Mouse (Mus musculus) myocyte (in vitro differentiated cells): Measurements from ENCODE around the gene Snrnp70. TPM values are rescaled to one million over a fixed set of nuclear protein-coding genes. Genes with fewer than 3 reads are reported as not detected.
A peak's percentile ranks its signal among the peaks of the same experiment; 100 is the strongest.

Experiments
- H3K27me3 ChIP-seq: one replicate; pipeline ENCODE4 v1.6.1; 2011; ENCODE audit not compliant: control insufficient read depth, insufficient read depth, insufficient read length
- H3K36me3 ChIP-seq: one replicate; pipeline ENCODE4 v1.6.1; 2011; ENCODE audit not compliant: control insufficient read depth, insufficient read depth
- H3K4me2 ChIP-seq: one replicate; pipeline ENCODE4 v1.6.1; 2011; ENCODE audit warnings: low read depth, control low read depth
- H3K4me3 ChIP-seq: one replicate; pipeline ENCODE4 v1.5.1; 2011; ENCODE audit warnings: mild to moderate bottlenecking, control low read depth, moderate library complexity
- H3K79me2 ChIP-seq: one replicate; pipeline ENCODE4 v1.6.1; 2011; ENCODE audit not compliant: control insufficient read depth, insufficient read depth
- H3ac ChIP-seq: one replicate; pipeline ENCODE4 v1.6.1; 2011; ENCODE audit not compliant: control insufficient read depth, insufficient read length
- CEBPB ChIP-seq: IDR thresholded peaks from 2 replicates; pipeline ENCODE4 v1.6.1; 2011; ENCODE audit warnings: mild to moderate bottlenecking, moderate library complexity; ENCODE audit not compliant: poor library complexity, insufficient read depth, severe bottlenecking
- E2F4 ChIP-seq: IDR thresholded peaks from one replicate; pipeline ENCODE4 v1.6.1; 2011; ENCODE audit warnings: mild to moderate bottlenecking, control low read depth, moderate library complexity; ENCODE audit not compliant: insufficient read depth
- MAX ChIP-seq: IDR thresholded peaks from one replicate; pipeline ENCODE4 v1.6.1; 2011; ENCODE audit warnings: low read depth, mild to moderate bottlenecking, control low read depth
- MYOD1 ChIP-seq, 3 experiments: IDR thresholded peaks; one replicate each; pipeline ENCODE4 v1.6.1; 2011; ENCODE audit warnings: control low read depth in 2 of 3, low read depth in 2 of 3, mild to moderate bottlenecking in 2 of 3, moderate library complexity in 1 of 3; ENCODE audit not compliant: insufficient read length in 2 of 3, control insufficient read depth in 1 of 3
- MYOG ChIP-seq, 3 experiments: IDR thresholded peaks; one replicate each; pipeline ENCODE4 v1.6.1; 2011; ENCODE audit warnings: control low read depth in 2 of 3, low read depth in 2 of 3, mild to moderate bottlenecking in 2 of 3; ENCODE audit not compliant: insufficient read length in 2 of 3, control insufficient read depth in 1 of 3, insufficient read depth in 1 of 3
- POLR2A ChIP-seq: IDR thresholded peaks from one replicate; pipeline ENCODE4 v1.6.1; 2011; ENCODE audit warnings: low read depth, mild to moderate bottlenecking, control low read depth, moderate library complexity; ENCODE audit not compliant: insufficient read length
- POLR2AphosphoS2 ChIP-seq: IDR thresholded peaks from one replicate; pipeline ENCODE4 v1.6.1; 2011; ENCODE audit warnings: low read depth, control low read depth; ENCODE audit not compliant: insufficient read length
- REST ChIP-seq: IDR thresholded peaks from one replicate; pipeline ENCODE4 v1.6.1; 2011; ENCODE audit warnings: mild to moderate bottlenecking, control low read depth, moderate library complexity; ENCODE audit not compliant: insufficient read depth, insufficient read length
- SRF ChIP-seq: IDR thresholded peaks from one replicate; pipeline ENCODE4 v1.6.1; 2011; ENCODE audit warnings: low read depth; ENCODE audit not compliant: control insufficient read depth, insufficient read length
- TCF12 ChIP-seq: IDR thresholded peaks from one replicate; pipeline ENCODE4 v1.6.1; 2011; ENCODE audit warnings: mild to moderate bottlenecking, control low read depth; ENCODE audit not compliant: poor library complexity, insufficient read depth, severe bottlenecking
- TCF3 ChIP-seq: IDR thresholded peaks from one replicate; pipeline ENCODE4 v1.6.1; 2011; ENCODE audit warnings: low read depth, control low read depth; ENCODE audit not compliant: insufficient read length
- USF1 ChIP-seq: IDR thresholded peaks from one replicate; pipeline ENCODE4 v1.6.1; 2011; ENCODE audit warnings: low read depth, mild to moderate bottlenecking, control low read depth, moderate library complexity
- polyA plus RNA-seq: library from polyadenylated mRNA; unstranded; fragments of >200 nt; fragmentation: generic; extraction: Trizol; gene quantifications from one replicate; pipeline ENCODE4 v1.2.1, GENCODE M21; 2012; ENCODE audit warnings: missing spikeins

Snrnp70 gene
- polyA plus RNA-seq, 1 experiment, result 189 TPM

DNA sequence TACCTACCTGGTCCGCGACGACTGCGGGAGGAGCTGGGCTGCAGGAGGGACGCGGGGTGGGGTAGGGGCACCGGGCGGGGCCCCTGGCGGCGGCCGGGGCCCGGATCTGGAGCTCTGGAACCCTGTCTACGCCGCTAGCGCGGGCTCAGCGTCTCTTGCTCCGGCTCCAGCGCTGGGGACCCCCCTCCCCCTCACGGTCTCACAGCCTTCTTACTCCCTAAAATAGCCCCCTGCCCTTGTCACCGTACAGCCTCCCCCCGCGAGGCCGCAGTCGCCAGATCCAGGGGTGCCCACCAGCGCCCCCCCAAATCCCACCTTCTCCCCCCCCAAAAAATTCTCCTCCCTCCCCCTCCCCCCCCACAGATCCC, 28.9 kb downstream of the Snrnp70 start, which contains the start of gene Ppfia3:
Ppfia3 (minus strand) TSS at position 368 of the 368 bp plus-strand sequence.
- no peaks in the 10 kb centered on the region for H3K79me2 ChIP-seq
- H3K4me3 ChIP-seq, result peak within 1 kb of the TSS; percentile 42
- H3K27me3 ChIP-seq, result peaks cover 2% of the 10 kb centered on the region
- H3K4me2 ChIP-seq, result peak within 1 kb of the TSS; percentile 82
- peak within 1 kb of the TSS; percentile 27 for H3ac ChIP-seq
- TF ChIP-seq MYOG (IDR thresholded peaks at IDR 0.05; ENCODE audit: control insufficient read depth in 1 of 3, insufficient read depth in 1 of 3, insufficient read length in 2 of 3, low read depth in 2 of 3) (no peak), POLR2A (no peak), POLR2AphosphoS2 (no peak), SRF (no peak), TCF12 (no peak), E2F4 (no peak), MYOD1 (IDR thresholded peaks at IDR 0.05; ENCODE audit: control insufficient read depth in 1 of 3, insufficient read length in 2 of 3, low read depth in 2 of 3) (no peak), REST (no peak), USF1 (no peak)
- no peaks in the 10 kb centered on the region for H3K36me3 ChIP-seq

DNA sequence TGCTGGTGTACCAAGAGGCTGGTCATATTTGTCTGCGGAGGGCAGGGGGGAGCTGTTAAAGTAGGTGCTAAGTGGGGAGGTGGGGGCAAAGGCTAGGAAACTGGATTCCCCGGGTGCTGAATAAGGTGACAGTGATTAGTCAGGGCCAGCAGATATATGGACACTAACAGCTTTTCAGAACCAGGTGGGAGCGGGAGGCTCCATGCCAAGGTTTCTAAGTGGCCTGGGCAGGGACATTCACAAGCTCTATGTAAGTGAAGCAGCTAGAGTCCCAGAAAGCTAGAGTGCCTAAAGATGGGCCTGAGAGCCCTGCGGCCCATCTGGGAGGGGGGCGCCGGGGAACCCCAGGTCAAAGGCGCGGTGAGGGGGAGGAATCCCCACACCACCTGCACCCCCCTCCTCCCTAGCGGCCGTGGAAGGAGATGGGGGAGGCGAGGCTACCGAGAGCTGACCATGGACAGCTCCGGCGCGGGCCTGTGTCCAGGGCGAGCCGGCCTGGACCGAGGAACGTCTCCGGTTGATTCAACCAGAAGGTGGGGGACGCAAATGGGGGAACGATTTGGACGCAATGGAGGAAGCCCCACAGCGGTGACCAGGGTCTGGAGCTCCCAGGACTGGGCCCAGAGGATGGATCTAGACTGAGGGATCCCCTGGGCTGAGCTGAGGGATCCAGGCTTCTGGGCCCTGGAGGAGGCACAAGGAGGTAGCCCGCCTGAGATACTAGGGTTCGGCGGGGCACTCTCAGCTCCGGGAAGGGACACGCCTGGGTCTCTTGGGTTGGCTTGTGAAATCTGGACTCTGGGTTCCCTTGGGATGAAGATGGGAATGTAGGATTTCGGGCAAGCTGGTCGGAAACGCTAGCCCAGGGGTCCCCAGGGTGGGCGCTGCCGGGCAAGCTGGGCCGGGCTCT, 29.5 kb downstream of the Snrnp70 start:
- no peaks in the 10 kb centered on the region for H3K79me2 ChIP-seq
- H3K4me2 ChIP-seq, result peak overlapping the region; percentile 82
- H3K27me3 ChIP-seq, result peaks cover 7% of the 10 kb centered on the region
- H3K4me3 ChIP-seq, result peak overlapping the region; percentile 42
- no peaks in the 10 kb centered on the region for H3K36me3 ChIP-seq
- TF ChIP-seq REST (peak; percentile 92), SRF (no peak)
- peak overlapping the region; percentile 27 for H3ac ChIP-seq

DNA sequence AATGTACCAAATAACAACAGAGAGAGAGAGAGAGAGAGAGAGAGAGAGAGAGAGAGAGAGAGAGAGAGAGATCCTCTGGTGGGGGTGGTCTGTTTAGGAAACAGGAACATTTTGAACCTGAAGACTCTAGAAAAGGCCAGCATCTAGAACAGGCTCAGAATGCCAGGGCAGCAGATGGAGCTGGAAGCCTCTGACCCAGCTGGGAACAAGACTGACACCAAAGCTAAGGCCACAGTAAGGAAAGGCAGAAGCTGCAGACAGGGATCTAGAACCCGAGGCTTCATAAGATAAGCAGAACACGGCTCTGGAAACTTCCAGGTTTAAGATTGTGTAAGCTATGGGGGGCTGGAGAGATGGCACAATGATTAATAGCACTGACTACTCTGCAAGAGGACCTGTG, 31.6 kb downstream of the Snrnp70 start:
- TF ChIP-seq E2F4, result no peak
- TF ChIP-seq MYOG (IDR thresholded peaks at IDR 0.05; ENCODE audit: control insufficient read depth in 1 of 3, insufficient read depth in 1 of 3, insufficient read length in 2 of 3, low read depth in 2 of 3), result no peak
- TF ChIP-seq TCF12, result no peak
- no peak for TF ChIP-seq REST
- TF ChIP-seq POLR2A, result no peak
- TF ChIP-seq MAX, result no peak
- TF ChIP-seq TCF3, result no peak
- no peak for TF ChIP-seq POLR2AphosphoS2
- no peak for TF ChIP-seq SRF
- TF ChIP-seq CEBPB, result no peak
- no peak for TF ChIP-seq MYOD1 (IDR thresholded peaks at IDR 0.05; ENCODE audit: control insufficient read depth in 1 of 3, insufficient read length in 2 of 3, low read depth in 2 of 3)
- no peak for TF ChIP-seq USF1
- no peak overlapping the region for H3K4me3 ChIP-seq
- peaks cover 7% of the 10 kb centered on the region for H3K27me3 ChIP-seq

DNA sequence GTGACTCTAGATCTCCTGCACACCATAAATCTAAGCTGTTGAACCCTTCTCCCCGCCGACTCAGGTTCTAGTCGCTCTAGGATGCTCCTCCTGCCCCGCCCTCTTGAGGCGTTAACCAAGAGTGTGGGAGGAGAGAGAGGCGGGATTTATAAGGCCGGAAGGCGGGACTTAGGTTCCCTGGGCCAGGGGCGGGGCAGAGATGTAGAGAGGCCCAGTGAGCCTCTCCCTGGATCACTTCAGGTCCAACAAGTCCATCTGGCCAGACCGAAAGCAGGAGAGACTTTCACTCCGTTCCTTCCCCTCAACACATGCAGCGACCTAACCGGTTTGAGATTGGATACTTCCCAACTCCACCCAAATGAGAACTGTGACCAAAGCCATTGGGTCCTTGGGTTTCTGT, 32.7 kb downstream of the Snrnp70 start:
- H3K4me2 ChIP-seq, result no peak overlapping the region
- TF ChIP-seq MAX (no peak), REST (no peak)
- no peak overlapping the region for H3ac ChIP-seq
- H3K79me2 ChIP-seq, result no peaks in the 10 kb centered on the region
- H3K4me3 ChIP-seq, result no peak overlapping the region
- no peaks in the 10 kb centered on the region for H3K36me3 ChIP-seq
- peaks cover 7% of the 10 kb centered on the region for H3K27me3 ChIP-seq

More for the DNA sequence above, 31.6 kb downstream of the Snrnp70 start:
- Histone ChIP-seq H3K36me3 (no peaks in the 10 kb centered on the region), H3K4me2 (no peak overlapping the region), H3ac (no peak overlapping the region), H3K79me2 (no peaks in the 10 kb centered on the region)

DNA sequence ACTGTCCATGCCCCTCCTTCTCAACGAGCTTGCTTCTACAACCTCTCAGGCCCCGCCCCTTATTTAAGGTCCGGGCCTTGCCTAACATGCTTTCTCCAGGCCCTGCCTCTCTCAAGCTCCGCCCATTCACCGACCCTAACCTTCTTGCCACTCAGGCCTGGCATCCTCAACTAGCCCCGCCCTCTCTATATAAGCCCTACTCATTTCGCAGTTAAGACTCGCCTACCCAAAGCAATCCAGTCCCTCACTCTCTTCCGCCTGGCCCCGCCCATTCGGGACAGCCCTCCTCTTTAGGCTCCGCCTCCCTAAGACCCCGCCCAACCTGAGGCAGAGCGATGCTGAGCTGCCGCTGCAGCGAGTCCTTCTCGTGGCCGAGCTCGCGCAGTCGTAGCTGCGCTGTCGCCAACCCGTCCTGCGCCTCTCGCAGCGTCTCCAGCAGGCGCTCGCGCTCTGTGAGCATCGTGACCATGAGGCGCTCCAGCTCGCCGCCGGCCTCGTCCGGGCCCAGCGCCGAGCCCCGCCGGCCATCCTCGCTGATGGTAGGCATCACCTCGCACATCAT, 34.2 kb downstream of the Snrnp70 start:
- peak; percentile 49 for TF ChIP-seq POLR2AphosphoS2
- TF ChIP-seq MYOD1 (IDR thresholded peaks at IDR 0.05; ENCODE audit: control insufficient read depth in 1 of 3, insufficient read length in 2 of 3, low read depth in 2 of 3), result no peak
- no peak for TF ChIP-seq USF1
- no peak for TF ChIP-seq TCF12
- TF ChIP-seq POLR2A, result peak; percentile 83
- Histone ChIP-seq H3K79me2 (no peaks in the 10 kb centered on the region), H3K4me2 (peak overlapping the region; percentile 58), H3K27me3 (peaks cover 7% of the 10 kb centered on the region), H3K36me3 (no peaks in the 10 kb centered on the region), H3ac (no peak overlapping the region), H3K4me3 (no peak overlapping the region)
